Mouse (Mus musculus) Patski (cell line): ENCODE measurements around the gene Gpalpp1. TPM values are rescaled to one million over a fixed set of nuclear protein-coding genes. Genes with fewer than 3 reads are reported as not detected.

ENCODE experiments used
- ATAC-seq: fragments of 100-300 bp; one replicate; pipeline ENCODE4 v1.8.0; 2021
- CTCF ChIA-PET: fragments of 350-600 bp; sonication (Branson Sonifier 250); formaldehyde crosslinking; loops from one replicate; lab custom pipeline; 2022; ENCODE audit warnings: inconsistent platforms; lab: Charles Lee
- POLR2A ChIA-PET: fragments of 350-600 bp; sonication (Branson Sonifier 250); formaldehyde crosslinking; loops from one replicate; lab custom pipeline; 2022; ENCODE audit warnings: antibody characterized with exemption, inconsistent platforms; lab: Charles Lee
- DNase-seq: peaks from one replicate; pipeline ENCODE4 v3.0.0-alpha.2; 2011; ENCODE audit warnings: low read depth, low spot score
- H3K27me3 ChIP-seq: fragments of 371-371 bp; one replicate; pipeline ENCODE4 v1.5.1; 2021
- CTCF ChIP-seq: fragments of 100-300 bp; IDR thresholded peaks from one replicate; pipeline ENCODE4 v1.5.1; 2021
- in situ Hi-C: fragments of 300-500 bp; cut with MboI; formaldehyde crosslinking; loops from 3 replicates; pipeline ENCODE4 v1.11.1; 2018; ENCODE audit warnings: low pct_unique_long_range_greater_than_20kb, mixed read lengths
- polyA plus RNA-seq: library from polyadenylated mRNA; unstranded; gene quantifications from one replicate; pipeline ENCODE4 v1.2.3, GENCODE M21; 2021

Gene Gpalpp1
- 18.9 TPM for polyA plus RNA-seq

GRCm38 (mm10) chr14:76110396-76111221, at the start of gene Gpalpp1, which contains the start of gene Nufip1:
Gene Gpalpp1, minus strand, starts transcription at chr14:76110760.
Gene Nufip1, plus strand, starts transcription at chr14:76110891.
- in situ Hi-C loops: no loop called here
- no peak for TF ChIP-seq CTCF
- ChIA-PET CTCF (interaction anchor here (1.2 to 1.6 kb wide), 2 partner anchors 11 kb away, joined by 4 read pairs; no protein-coding TSS in a partner anchor), POLR2A (interaction anchor here (1.0 kb wide), 1 partner anchor 9 kb away, joined by 3 read pairs; no protein-coding TSS in a partner anchor)
- peak; percentile 97 for ATAC-seq
- DNase-seq: peak; percentile 85
- no peaks in the 10 kb centered on the region for H3K27me3 ChIP-seq

GRCm38 (mm10) chr14:76158192-76158785, 47.7 kb upstream of the Gpalpp1 start:
- TF ChIP-seq CTCF: no peak
- in situ Hi-C loops: loop anchor here (10.0 kb wide), 1 partner anchor 857 kb away; no protein-coding TSS in a partner anchor
- CTCF ChIA-PET: no interaction called here

DNA sequence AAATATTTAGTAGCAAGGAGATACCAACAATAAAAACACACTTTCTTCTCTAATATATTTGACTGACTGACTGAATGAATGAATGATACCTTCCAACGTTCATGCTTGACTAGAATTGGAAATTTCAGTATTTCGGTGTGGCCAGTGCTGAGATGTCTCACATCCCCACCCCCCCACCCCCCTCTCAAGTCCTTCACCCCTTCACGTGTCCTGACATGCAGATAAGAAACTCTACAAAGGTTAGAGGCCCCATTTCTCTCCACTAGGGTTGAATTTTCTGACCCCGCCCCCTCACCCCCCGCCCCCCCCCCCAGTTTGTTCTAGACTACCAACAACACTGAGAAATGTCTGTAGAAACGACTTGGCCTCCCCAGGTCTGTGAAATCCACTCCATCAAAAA, 43.3 kb upstream of the Gpalpp1 start:
- ATAC-seq (no peak), DNase-seq (no peak)
- TF ChIP-seq CTCF: no peak
- no peaks in the 10 kb centered on the region for H3K27me3 ChIP-seq
- ChIA-PET POLR2A (interaction anchor here (0.6 kb wide), 1 partner anchor 15 kb away, joined by 5 read pairs; no protein-coding TSS in a partner anchor), CTCF (no interaction called here)
- in situ Hi-C loops: loop anchor here (5.0 to 10.0 kb wide), 3 partner anchors 263 to 861 kb away; no protein-coding TSS in a partner anchor

More at GRCm38 (mm10) chr14:76158192-76158785, 47.7 kb upstream of the Gpalpp1 start:
- ATAC-seq (no peak), DNase-seq (no peak)
- no peaks in the 10 kb centered on the region for H3K27me3 ChIP-seq
- POLR2A ChIA-PET: interaction anchor here (0.7 kb wide), 1 partner anchor 973 kb away, joined by 3 read pairs; no protein-coding TSS in a partner anchor

DNA sequence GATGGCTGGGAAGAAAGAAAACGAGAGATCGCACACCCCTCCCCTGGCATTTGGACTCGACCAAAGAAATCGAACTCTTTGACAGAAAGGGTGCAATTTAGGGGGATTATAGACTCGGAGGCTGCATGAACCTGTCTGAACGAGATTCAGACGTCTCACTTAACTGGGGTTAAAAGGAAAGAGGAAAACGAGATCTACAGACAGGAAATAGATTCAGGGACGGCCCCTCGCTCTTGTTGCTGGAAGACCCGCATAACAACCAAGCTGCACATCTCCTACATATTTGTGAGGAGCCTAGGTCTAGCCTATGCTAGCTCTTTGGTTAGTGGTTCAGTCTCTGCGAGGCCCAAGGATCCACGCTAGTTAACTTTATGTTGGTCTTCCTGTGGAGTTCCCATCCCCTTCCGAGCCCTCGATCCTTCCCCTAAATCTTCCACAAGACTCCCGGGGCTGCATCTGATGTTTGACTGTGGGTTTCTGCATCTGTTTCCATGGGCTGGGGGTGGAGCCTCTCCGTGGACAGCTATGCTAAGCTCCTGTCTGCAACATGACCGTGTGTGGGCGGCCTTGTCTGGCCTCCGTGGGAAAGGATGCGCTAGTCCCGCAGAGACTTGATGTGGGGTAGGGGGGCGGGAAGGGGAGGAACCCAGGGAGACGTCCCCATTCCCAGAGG, 42.6 kb upstream of the Gpalpp1 start:
- no peak for TF ChIP-seq CTCF
- ATAC-seq: no peak
- in situ Hi-C loops: loop anchor here (5.0 to 10.0 kb wide), 3 partner anchors 264 to 862 kb away; no protein-coding TSS in a partner anchor
- POLR2A ChIA-PET: interaction anchor here (0.6 kb wide), 1 partner anchor 114 kb away, joined by 3 read pairs; no protein-coding TSS in a partner anchor
- CTCF ChIA-PET: interaction anchor here (0.6 to 2.1 kb wide), 6 partner anchors 122 to 322 kb away, joined by 3 to 7 read pairs (median 4); no protein-coding TSS in a partner anchor
- DNase-seq: no peak
- no peaks in the 10 kb centered on the region for H3K27me3 ChIP-seq

- peak; percentile 84 for ATAC-seq
- H3K27me3 ChIP-seq: no peaks in the 10 kb centered on the region
- peak; percentile 82 for TF ChIP-seq CTCF
- ChIA-PET CTCF (interaction anchor here (0.6 to 2.1 kb wide), 7 partner anchors 122 to 323 kb away, joined by 3 to 7 read pairs (median 4); no protein-coding TSS in a partner anchor), POLR2A (interaction anchor here (0.6 kb wide), 2 partner anchors 17 to 115 kb away, joined by 3 read pairs; no protein-coding TSS in a partner anchor)
- in situ Hi-C loops: loop anchor here (5.0 to 10.0 kb wide), 3 partner anchors 265 to 862 kb away; no protein-coding TSS in a partner anchor
- peak; percentile 83 for DNase-seq
These were observed 41.8 kb upstream of the Gpalpp1 start for GRCm38 (mm10) chr14:76152162-76153002.

DNA sequence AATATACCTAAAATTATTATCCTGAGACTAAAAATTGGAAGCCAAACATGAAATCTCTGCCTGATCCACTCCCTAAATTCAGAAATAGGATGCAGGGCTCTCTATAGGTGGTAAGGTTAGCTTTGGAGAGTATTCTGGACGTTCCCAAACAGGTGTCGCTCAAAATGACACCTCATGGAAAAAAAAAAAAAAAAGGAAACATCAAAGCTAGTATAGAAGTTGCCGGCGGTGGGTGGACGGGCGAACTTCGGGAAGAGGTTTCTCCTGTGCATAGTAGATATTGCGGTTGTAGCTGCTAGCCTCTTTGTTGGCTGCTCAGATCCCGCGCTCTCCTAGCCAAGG, 41.2 kb upstream of the Gpalpp1 start:
- ChIA-PET POLR2A (interaction anchor here (0.6 kb wide), 1 partner anchor 17 kb away, joined by 3 read pairs; no protein-coding TSS in a partner anchor), CTCF (interaction anchor here (1.3 to 2.1 kb wide), 4 partner anchors 304 to 324 kb away, joined by 4 to 7 read pairs (median 4); no protein-coding TSS in a partner anchor)
- no peaks in the 10 kb centered on the region for H3K27me3 ChIP-seq
- TF ChIP-seq CTCF: no peak
- ATAC-seq (no peak), DNase-seq (no peak)
- in situ Hi-C loops: loop anchor here (5.0 to 10.0 kb wide), 3 partner anchors 266 to 863 kb away; no protein-coding TSS in a partner anchor

DNA sequence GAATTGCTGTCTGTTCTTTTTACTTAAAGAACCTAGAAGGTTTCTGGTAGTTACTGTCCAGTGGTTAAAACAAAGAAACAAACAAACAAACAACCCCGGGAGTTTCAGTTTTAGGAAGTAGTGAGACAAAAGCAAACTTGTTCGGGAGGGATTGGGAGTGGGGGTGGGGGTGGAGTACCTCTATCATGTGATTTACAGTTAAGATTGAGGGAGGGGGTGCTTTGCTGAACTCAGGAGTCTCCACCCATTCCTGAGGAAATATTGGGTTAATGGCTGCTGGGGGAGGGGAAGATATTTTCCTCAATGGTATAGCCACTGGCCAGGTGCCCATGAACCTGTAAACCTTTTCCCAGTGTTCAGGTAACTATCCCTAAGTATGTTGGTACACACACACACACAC, 40.5 kb upstream of the Gpalpp1 start:
- in situ Hi-C loops: loop anchor here (5.0 to 10.0 kb wide), 3 partner anchors 266 to 864 kb away; no protein-coding TSS in a partner anchor
- ATAC-seq: no peak
- POLR2A ChIA-PET: no interaction called here
- no peaks in the 10 kb centered on the region for H3K27me3 ChIP-seq
- CTCF ChIA-PET: interaction anchor here (1.3 to 2.1 kb wide), 2 partner anchors 323 to 324 kb away, joined by 4 to 7 read pairs; no protein-coding TSS in a partner anchor
- no peak for TF ChIP-seq CTCF
- DNase-seq: no peak

GRCm38 (mm10) chr14:76150499-76150898, 39.9 kb upstream of the Gpalpp1 start:
- CTCF ChIA-PET: no interaction called here

More at GRCm38 (mm10) chr14:76150499-76150898, 39.9 kb upstream of the Gpalpp1 start:
- POLR2A ChIA-PET: no interaction called here
- in situ Hi-C loops: loop anchor here (5.0 to 10.0 kb wide), 3 partner anchors 267 to 864 kb away; no protein-coding TSS in a partner anchor
- no peak for TF ChIP-seq CTCF
- ATAC-seq (no peak), DNase-seq (no peak)
- H3K27me3 ChIP-seq: no peaks in the 10 kb centered on the region
